Mouse (Mus musculus) lung, adult 18-20 months (tissue): ENCODE results near the gene Pak1ip1.

Experiments
- DNase-seq, 2 experiments: peaks; one replicate each; pipeline ENCODE4 v3.0.0; 2022; ENCODE audit warnings: mixed read lengths in 2 of 2

Pak1ip1 gene

GRCm38 (mm10) chr13:41008271-41008670 lies 7.4 kb downstream of the Pak1ip1 start:
- no peak for DNase-seq

- DNase-seq = no peak
These were observed 8.1 kb downstream of the Pak1ip1 start for GRCm38 (mm10) chr13:41008946-41009345.

GRCm38 (mm10) chr13:41015829-41016634 lies 15.2 kb downstream of the Pak1ip1 start, which contains the start of gene Tmem14c:
TSS of gene Tmem14c (plus strand) at chr13:41016292.
- DNase-seq = peak; percentile 96 to 97

- DNase-seq = no peak
These were observed 16.1 kb downstream of the Pak1ip1 start for GRCm38 (mm10) chr13:41016797-41017405.

- no peak for DNase-seq
These were observed 17.0 kb downstream of the Pak1ip1 start for GRCm38 (mm10) chr13:41017832-41018231.

- DNase-seq = no peak
These were observed 17.4 kb downstream of the Pak1ip1 start for GRCm38 (mm10) chr13:41018236-41018635.

- peak in 1 of 2 experiments; percentile 18 for DNase-seq
These were observed 18.2 kb downstream of the Pak1ip1 start for GRCm38 (mm10) chr13:41018756-41019591.

- DNase-seq = no peak
These were observed 19.7 kb downstream of the Pak1ip1 start for GRCm38 (mm10) chr13:41020494-41020893.

- DNase-seq = no peak
These were observed 20.8 kb downstream of the Pak1ip1 start for GRCm38 (mm10) chr13:41021607-41022006.

- DNase-seq = no peak
These were observed 21.3 kb downstream of the Pak1ip1 start for GRCm38 (mm10) chr13:41022099-41022498.

GRCm38 (mm10) chr13:41030098-41030497 lies 29.3 kb downstream of the Pak1ip1 start:
- DNase-seq = no peak

- no peak for DNase-seq
These were observed 41.7 kb downstream of the Pak1ip1 start for GRCm38 (mm10) chr13:41042511-41042910.

GRCm38 (mm10) chr13:41045901-41046300 lies 45.1 kb downstream of the Pak1ip1 start:
- no peak for DNase-seq

GRCm38 (mm10) chr13:41047280-41047679 lies 46.5 kb downstream of the Pak1ip1 start:
- DNase-seq = no peak

GRCm38 (mm10) chr13:41051965-41052364 lies 51.1 kb downstream of the Pak1ip1 start:
- DNase-seq = no peak
